ENCODE assay signal across 18 mouse cellular contexts in the genomic region with DNA sequence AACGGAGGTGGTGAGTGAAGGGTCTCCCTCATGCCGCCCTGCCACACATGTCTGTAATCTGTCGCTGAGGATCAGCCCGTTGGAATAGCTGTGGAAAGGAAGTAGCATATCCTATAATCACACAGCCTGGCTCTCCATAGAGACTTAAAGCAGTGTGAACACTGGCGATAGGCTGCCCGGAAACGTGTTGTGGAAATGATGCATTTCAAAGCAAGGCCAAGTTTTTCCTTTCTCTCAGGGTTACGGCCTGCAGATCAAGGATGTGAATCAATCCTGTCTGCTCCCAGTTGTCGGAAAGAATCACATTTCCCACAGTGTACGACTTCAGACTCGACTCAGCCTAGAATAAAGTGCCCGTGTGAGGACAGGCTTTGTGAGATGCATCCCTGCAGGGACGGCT. TPM values are rescaled to one million over a fixed set of nuclear protein-coding genes. Genes with fewer than 3 reads are reported as not detected.
DNase-seq lines count a peak whose midpoint lies in the region; ATAC-seq and TF ChIP-seq lines count a peak whose summit lies in the region.
"Had no signal": no experiment of that assay in that cellular context is flagged by ENCODE, and none has a peak within 500 bp of the region (broad histone marks: within the 10 kb centered on the region; RNA-seq: fewer than 3 reads in every experiment).

No protein-coding gene starts in this region.

- 33% methylated on average over 13 of the region's 13 CpGs for WGBS in kidney, embryonic 16.5 days
- WGBS in heart, embryonic 15.5 days, result 56% methylated on average over 13 of the region's 13 CpGs

- intact Hi-C loops in left cerebral cortex, adult 2 months (cut with DNase I), result loop anchor here (10.0 kb wide), 1 partner anchor 312 kb away; no protein-coding TSS in a partner anchor

- 0 out of 2 replicates have a peak overlapping the region, but pooled peaks have one; percentile 22 for H3K27ac ChIP-seq in kidney, embryonic 16.5 days (ENCODE audit: low read length)
- H3K27ac ChIP-seq in heart, embryonic 15.5 days, result peak overlapping the region; percentile 60
- H3K27ac ChIP-seq in left cerebral cortex, adult 2 months, result no peak overlapping the region
- H3K27ac ChIP-seq: embryonic facial prominence, embryonic 15.5 days; forebrain, embryonic 10.5 days; hindbrain, embryonic 10.5 days; limb, embryonic 15.5 days had no signal

- H3K27me3 ChIP-seq in kidney, embryonic 16.5 days (ENCODE audit: insufficient read depth, low read length), result no peaks in the 10 kb centered on the region
- no peaks in the 10 kb centered on the region for H3K27me3 ChIP-seq in heart, embryonic 15.5 days
- H3K27me3 ChIP-seq: embryonic facial prominence, embryonic 15.5 days; limb, embryonic 15.5 days; megakaryocyte, embryonic 14.5 days had no signal

- no peak for TF ChIP-seq CTCF in left cerebral cortex, adult 2 months (IDR thresholded peaks at IDR 0.05)

- H3K36me3 ChIP-seq in kidney, embryonic 16.5 days (ENCODE audit: insufficient read depth, low read length), result peaks cover 2% of the 10 kb centered on the region; the same call in 1 of the 2 replicates
- H3K36me3 ChIP-seq in heart, embryonic 15.5 days, result peaks cover 20% of the 10 kb centered on the region

- DNase-seq in kidney, postnatal 25 days, result no peak
- DNase-seq in adrenal gland, postnatal 10 days, result peak; percentile 52
- peak; percentile 52 for DNase-seq in adrenal gland, postnatal 14 days
- no peak for DNase-seq in frontal cortex, postnatal 36 days (ENCODE audit: low spot score in 2 of 2)
- no peak for DNase-seq in left cerebral cortex, adult 2 months (ENCODE audit: extremely low spot score in 1 of 2, low spot score in 2 of 2)
- DNase-seq: cerebellum, postnatal 10 days; embryo, embryonic 11 days; gastrocnemius, postnatal 14 days; kidney, adult 18-20 months; kidney, postnatal 14 days; right cerebral cortex, postnatal 25 days had no signal

- H3K9me3 ChIP-seq in kidney, embryonic 16.5 days (ENCODE audit: low read length), result no peaks in the 10 kb centered on the region
- H3K9me3 ChIP-seq in heart, embryonic 15.5 days (replicated peaks), result no peaks in the 10 kb centered on the region
- H3K9me3 ChIP-seq: embryonic facial prominence, embryonic 15.5 days; forebrain, embryonic 10.5 days; hindbrain, embryonic 10.5 days; limb, embryonic 15.5 days; megakaryocyte, embryonic 14.5 days had no signal

- no peak overlapping the region for H3K9ac ChIP-seq in kidney, embryonic 16.5 days (replicated peaks; ENCODE audit: low read length)
- no peak overlapping the region for H3K9ac ChIP-seq in heart, embryonic 15.5 days
- H3K9ac ChIP-seq: embryonic facial prominence, embryonic 15.5 days; limb, embryonic 15.5 days had no signal

- no peak overlapping the region for H3K4me3 ChIP-seq in kidney, embryonic 16.5 days (ENCODE audit: low read length)
- no peak overlapping the region for H3K4me3 ChIP-seq in heart, embryonic 15.5 days
- H3K4me3 ChIP-seq in left cerebral cortex, adult 2 months, result no peak overlapping the region
- H3K4me3 ChIP-seq: embryonic facial prominence, embryonic 15.5 days; forebrain, embryonic 10.5 days; hindbrain, embryonic 10.5 days; limb, embryonic 15.5 days; megakaryocyte, embryonic 14.5 days had no signal

- H3K4me2 ChIP-seq in kidney, embryonic 16.5 days (replicated peaks; ENCODE audit: low read depth, low read length), result no peak overlapping the region
- no peak overlapping the region for H3K4me2 ChIP-seq in heart, embryonic 15.5 days
- H3K4me2 ChIP-seq: embryonic facial prominence, embryonic 15.5 days; limb, embryonic 15.5 days had no signal

- no peak for ATAC-seq in kidney, embryonic 16.5 days (ENCODE audit: low FRiP score, low TSS enrichment)
- peak; percentile 51; the same call in 1 of the 2 replicates for ATAC-seq in heart, embryonic 15.5 days (replicated peaks; ENCODE audit: insufficient number of reproducible peaks, insufficient read depth, low FRiP score, low read depth)

- peaks cover 33% of the 10 kb centered on the region for H3K4me1 ChIP-seq in kidney, embryonic 16.5 days (ENCODE audit: insufficient read depth, low read length)
- H3K4me1 ChIP-seq in heart, embryonic 15.5 days (replicated peaks), result peaks cover 36% of the 10 kb centered on the region

RNA-seq across cellular contexts. Expression of a gene that starts 33.1 kb away (rescaled TPM):
- 18.6 and 21.5 TPM in 2 replicates for polyA plus RNA-seq in kidney, embryonic 16.5 days (2015; fragmentation: Nextera tagmentation; extraction: Ambion mirVana)
- total RNA-seq in adrenal gland, postnatal 10 days (2021), result 10 to 100 TPM; 42.6 to 52.4 TPM
- total RNA-seq in adrenal gland, postnatal 14 days (2021), result 56.4 and 56.9 TPM in 2 replicates
- 23.6 and 44.5 TPM in 2 replicates for polyA plus RNA-seq in heart, embryonic 15.5 days (2015; fragmentation: Nextera tagmentation; extraction: Ambion mirVana)
- total RNA-seq in left cerebral cortex, adult 2 months (2021), result 10 to 100 TPM; 18.0 to 18.3 TPM

Comparison
In these comparisons a context has a peak if more than half of its experiments do, and no peak if none do; other contexts are left out.
1. DNase-seq: peak in adrenal gland, postnatal 10 days (single experiment) and adrenal gland, postnatal 14 days (single experiment); none in kidney, postnatal 25 days (0 of 2), frontal cortex, postnatal 36 days (0 of 2) and left cerebral cortex, adult 2 months (0 of 2).